Mouse (Mus musculus): ENCODE data around the gene Tacc2.

DNA sequence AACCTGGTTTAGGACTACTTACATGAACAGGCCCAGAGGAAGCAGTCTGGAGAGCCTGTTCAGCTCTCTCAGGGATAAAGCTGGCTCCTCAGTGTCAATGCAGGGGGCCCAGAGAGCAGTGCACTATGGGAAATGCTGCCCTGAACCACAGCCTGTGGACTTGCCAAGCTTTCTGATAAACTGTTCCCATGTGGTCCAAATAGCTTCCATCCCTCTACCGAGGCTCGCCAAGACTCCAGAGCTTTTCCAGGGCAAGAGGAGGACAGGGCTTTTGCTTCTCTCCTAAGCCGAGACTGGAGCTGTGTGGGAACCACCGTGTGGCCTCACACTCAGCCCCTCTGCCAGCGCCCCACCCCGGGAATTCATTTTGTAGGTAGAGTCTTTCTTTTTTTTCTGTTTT, 101.2 kb downstream of the Tacc2 start:
- no peak for TF ChIP-seq CTCF (IDR thresholded peaks at IDR 0.05)
- no peak for TF ChIP-seq EP300 (IDR thresholded peaks at IDR 0.05)
